Mouse (Mus musculus): ENCODE measurements around the gene Zfp651. TPM values are rescaled to one million over a fixed set of nuclear protein-coding genes. Genes with fewer than 3 reads are reported as not detected.

Gene Zfp651
- 0.60 TPM for polyA plus RNA-seq (2014; fragmentation: Illumina TruSeq; extraction: RNeasy Lipid Tissue Mini Kit (QIAGEN cat#74804))

GRCm38 (mm10) chr9:121759091-121760081, at the start of gene Zfp651:
TSS of gene Zfp651 (plus strand) at chr9:121759330.

GRCm38 (mm10) chr9:121709898-121710583, 49.1 kb upstream of the Zfp651 start, which contains the start of gene Ss18l2:
TSS of gene Ss18l2 (plus strand) at chr9:121710329.

GRCm38 (mm10) chr9:121718792-121719318, 40.3 kb upstream of the Zfp651 start, which contains the start of gene Nktr:
TSS of gene Nktr (plus strand) at chr9:121719169.

GRCm38 (mm10) chr9:121777484-121778065, 18.4 kb downstream of the Zfp651 start, which contains the start of gene Klhl40:
TSS of gene Klhl40 (plus strand) at chr9:121777607.

GRCm38 (mm10) chr9:121791757-121792521, 32.8 kb downstream of the Zfp651 start, which contains the start of gene Hhatl:
TSS of gene Hhatl (minus strand) at chr9:121792507.

Other genes starting within 250 kb of the Zfp651 start
- not detected for gene Lyzl4, start 117.2 kb upstream of the Zfp651 start, polyA plus RNA-seq (2014; fragmentation: Illumina TruSeq; extraction: RNeasy Lipid Tissue Mini Kit (QIAGEN cat#74804))
- 0.20 TPM for gene Vipr1, start 116.6 kb upstream of the Zfp651 start, polyA plus RNA-seq (2014; fragmentation: Illumina TruSeq; extraction: RNeasy Lipid Tissue Mini Kit (QIAGEN cat#74804))
- gene Sec22c, start 53.8 kb upstream of the Zfp651 start, polyA plus RNA-seq (2014; fragmentation: Illumina TruSeq; extraction: RNeasy Lipid Tissue Mini Kit (QIAGEN cat#74804)): 10.4 TPM
- gene Ss18l2, start 49.0 kb upstream of the Zfp651 start, polyA plus RNA-seq (2014; fragmentation: Illumina TruSeq; extraction: RNeasy Lipid Tissue Mini Kit (QIAGEN cat#74804)): 18.5 TPM
- 128 TPM for gene Nktr, start 40.2 kb upstream of the Zfp651 start, polyA plus RNA-seq (2014; fragmentation: Illumina TruSeq; extraction: RNeasy Lipid Tissue Mini Kit (QIAGEN cat#74804))
- not detected for gene Klhl40, start 18.3 kb downstream of the Zfp651 start, polyA plus RNA-seq (2014; fragmentation: Illumina TruSeq; extraction: RNeasy Lipid Tissue Mini Kit (QIAGEN cat#74804))
- not detected for gene Hhatl, start 33.2 kb downstream of the Zfp651 start, polyA plus RNA-seq (2014; fragmentation: Illumina TruSeq; extraction: RNeasy Lipid Tissue Mini Kit (QIAGEN cat#74804))
- not detected for gene Ccdc13, start 80.1 kb downstream of the Zfp651 start, polyA plus RNA-seq (2014; fragmentation: Illumina TruSeq; extraction: RNeasy Lipid Tissue Mini Kit (QIAGEN cat#74804))
- 21.6 TPM for gene Higd1a, start 99.0 kb downstream of the Zfp651 start, polyA plus RNA-seq (2014; fragmentation: Illumina TruSeq; extraction: RNeasy Lipid Tissue Mini Kit (QIAGEN cat#74804))
- 1.2 TPM for gene Ackr2, start 139.0 kb downstream of the Zfp651 start, polyA plus RNA-seq (2014; fragmentation: Illumina TruSeq; extraction: RNeasy Lipid Tissue Mini Kit (QIAGEN cat#74804))
- not detected for gene Cyp8b1, start 157.0 kb downstream of the Zfp651 start, polyA plus RNA-seq (2014; fragmentation: Illumina TruSeq; extraction: RNeasy Lipid Tissue Mini Kit (QIAGEN cat#74804))
- 4.8 TPM for gene Fam198a, start 191.7 kb downstream of the Zfp651 start, polyA plus RNA-seq (2014; fragmentation: Illumina TruSeq; extraction: RNeasy Lipid Tissue Mini Kit (QIAGEN cat#74804))
- gene Pomgnt2, start 237.8 kb downstream of the Zfp651 start, polyA plus RNA-seq (2014; fragmentation: Illumina TruSeq; extraction: RNeasy Lipid Tissue Mini Kit (QIAGEN cat#74804)): 0.37 TPM

Measured in ovary, adult 10 weeks (tissue).